Mouse (Mus musculus): Measurements from ENCODE around the gene Efcab7. TPM values are rescaled to one million over a fixed set of nuclear protein-coding genes. Genes with fewer than 3 reads are reported as not detected.

Gene Efcab7
- polyA plus RNA-seq, 2 experiments: 18.0 to 20.8 TPM

GRCm38 (mm10) chr4:99929149-99929612 is 100.2 kb downstream of the Efcab7 start, which contains the start of gene Pgm1:
Gene Pgm1, plus strand, starts transcription at chr4:99929414.
- no peaks in the 10 kb centered on the region for H3K36me3 ChIP-seq (ENCODE audit: control insufficient read depth, insufficient read depth, low read length)
- 0 out of 2 replicates have a peak, but pooled peaks have one; percentile 8 for TF ChIP-seq POLR2A (IDR thresholded peaks at IDR 0.05; ENCODE audit: borderline replicate concordance, extremely low read depth, insufficient read depth, insufficient read length)
- peak; percentile 70 for DNase-seq (ENCODE audit: low spot score)
- H3K9ac ChIP-seq (ENCODE audit: low read depth, low read length, severe bottlenecking): peak within 1 kb of the TSS; percentile 64
- peaks cover 14% of the 10 kb centered on the region for H3K4me1 ChIP-seq (ENCODE audit: control insufficient read depth, insufficient read depth, low read length)
- H3K9me3 ChIP-seq (ENCODE audit: control insufficient read depth, low read length): no peaks in the 10 kb centered on the region
- peak within 1 kb of the TSS; percentile 76 for H3K27ac ChIP-seq (replicated peaks; ENCODE audit: low read depth, low read length)
- WGBS: 4% methylated on average over 23 of the region's 23 CpGs
- H3K4me3 ChIP-seq (replicated peaks; ENCODE audit: low read length): peak within 1 kb of the TSS; percentile 67
- H3K27me3 ChIP-seq (ENCODE audit: control insufficient read depth, insufficient read depth, low read length): no peaks in the 10 kb centered on the region
- H3K4me2 ChIP-seq (replicated peaks; ENCODE audit: low read depth, low read length, severe bottlenecking): peak within 1 kb of the TSS; percentile 89
- ATAC-seq (ENCODE audit: low FRiP score, low read depth): peak; percentile 73

DNA sequence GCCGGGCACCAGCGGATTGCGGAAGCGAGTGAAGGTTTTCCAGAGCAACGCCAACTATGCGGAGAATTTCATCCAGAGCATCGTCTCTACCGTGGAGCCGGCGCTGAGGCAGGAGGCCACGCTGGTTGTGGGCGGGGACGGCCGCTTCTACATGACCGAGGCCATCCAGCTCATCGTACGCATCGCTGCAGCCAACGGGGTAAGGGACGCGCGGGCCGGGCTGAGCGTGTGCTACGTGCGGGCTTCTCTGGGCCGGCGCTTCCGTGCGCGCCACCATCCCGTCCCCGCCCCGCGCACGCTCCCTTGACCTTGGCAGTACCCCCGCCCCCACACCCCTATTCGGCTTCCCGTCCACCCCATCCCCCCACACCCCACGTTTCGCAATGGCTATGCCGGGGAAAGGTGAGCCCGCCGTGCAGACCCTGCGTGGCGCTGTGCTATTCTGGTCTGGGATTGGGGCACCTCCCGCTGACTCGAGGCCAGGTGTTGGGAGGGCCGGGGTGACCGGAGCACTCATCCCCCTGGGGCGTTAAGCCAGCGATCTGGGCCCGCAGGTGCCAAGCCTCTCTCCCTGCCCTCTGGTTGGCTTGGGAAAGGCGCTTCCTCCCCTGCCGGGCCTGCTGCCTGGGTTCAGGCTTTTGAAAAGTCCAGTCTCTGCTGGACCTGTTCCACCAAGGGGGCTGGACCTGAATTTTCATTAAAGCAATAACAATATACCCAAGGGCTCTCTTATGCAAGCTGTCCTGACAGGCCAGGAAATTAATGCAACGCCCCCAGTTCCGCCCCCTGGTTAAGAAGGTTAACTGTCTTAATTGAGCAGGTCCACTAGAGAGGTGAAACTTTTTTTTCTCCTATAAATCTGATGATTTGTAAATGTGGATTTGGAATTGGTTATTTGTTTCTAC is 100.9 kb downstream of the Efcab7 start, which contains the start of gene Itgb3bp:
Itgb3bp (minus strand) TSS at position 201 of the 905 bp plus-strand sequence.
- DNase-seq (ENCODE audit: low spot score) (peak; percentile 81), ATAC-seq (ENCODE audit: low FRiP score, low read depth) (peak; percentile 90)
- peak within 1 kb of the TSS; percentile 89 for H3K4me2 ChIP-seq (replicated peaks; ENCODE audit: low read depth, low read length, severe bottlenecking)
- no peaks in the 10 kb centered on the region for H3K36me3 ChIP-seq (ENCODE audit: control insufficient read depth, insufficient read depth, low read length)
- WGBS: 1% methylated on average over 46 of the region's 57 CpGs
- peak within 1 kb of the TSS; percentile 64 for H3K9ac ChIP-seq (ENCODE audit: low read depth, low read length, severe bottlenecking)
- H3K27me3 ChIP-seq (ENCODE audit: control insufficient read depth, insufficient read depth, low read length): no peaks in the 10 kb centered on the region
- no peaks in the 10 kb centered on the region for H3K9me3 ChIP-seq (ENCODE audit: control insufficient read depth, low read length)
- H3K27ac ChIP-seq (replicated peaks; ENCODE audit: low read depth, low read length): peak within 1 kb of the TSS; percentile 76
- H3K4me3 ChIP-seq (replicated peaks; ENCODE audit: low read length): peak within 1 kb of the TSS; percentile 67
- TF ChIP-seq POLR2A (IDR thresholded peaks at IDR 0.05; ENCODE audit: borderline replicate concordance, extremely low read depth, insufficient read depth, insufficient read length): no peak
- H3K4me1 ChIP-seq (ENCODE audit: control insufficient read depth, insufficient read depth, low read length): peaks cover 14% of the 10 kb centered on the region

DNA sequence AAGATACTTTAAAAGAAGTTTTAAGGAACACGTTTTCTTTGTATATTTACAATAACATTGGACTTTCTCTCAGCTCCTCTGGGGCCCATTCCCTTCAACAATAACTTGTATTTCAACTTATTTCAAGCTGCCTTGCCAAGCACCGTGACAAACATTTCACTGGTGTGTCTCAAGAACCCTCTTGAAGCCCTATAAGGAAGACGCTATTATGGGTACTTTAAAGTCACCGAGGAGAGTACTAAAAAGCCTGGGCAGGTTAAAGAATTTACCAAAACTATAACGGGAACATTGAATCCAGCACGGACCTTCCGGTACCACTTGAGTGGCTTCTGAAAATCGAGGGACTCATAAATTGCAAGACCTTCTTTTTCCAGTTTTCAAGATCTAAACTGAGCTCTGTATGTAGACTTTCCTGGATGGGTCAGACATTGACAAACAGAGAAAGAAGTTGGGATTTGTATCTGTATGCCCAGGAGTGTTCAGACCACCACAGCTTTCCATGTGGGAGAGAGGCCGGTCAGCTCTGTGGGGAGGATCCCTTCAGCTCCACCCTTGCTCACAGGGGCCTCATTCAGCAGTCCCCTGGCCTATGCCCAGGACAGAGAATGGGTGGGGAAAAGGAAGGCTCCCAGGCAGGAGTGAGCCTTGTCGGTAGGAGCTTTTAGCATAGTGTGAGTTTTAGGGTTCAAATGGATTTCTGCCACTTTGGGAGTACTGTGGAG is 101.7 kb downstream of the Efcab7 start:
- ATAC-seq (ENCODE audit: low FRiP score, low read depth): no peak
- Histone ChIP-seq H3K9me3 (ENCODE audit: control insufficient read depth, low read length) (no peaks in the 10 kb centered on the region), H3K4me2 (replicated peaks; ENCODE audit: low read depth, low read length, severe bottlenecking) (peak overlapping the region; percentile 89), H3K9ac (ENCODE audit: low read depth, low read length, severe bottlenecking) (no peak overlapping the region), H3K4me3 (replicated peaks; ENCODE audit: low read length) (peak overlapping the region; percentile 67), H3K4me1 (ENCODE audit: control insufficient read depth, insufficient read depth, low read length) (peaks cover 14% of the 10 kb centered on the region), H3K36me3 (ENCODE audit: control insufficient read depth, insufficient read depth, low read length) (no peaks in the 10 kb centered on the region), H3K27me3 (ENCODE audit: control insufficient read depth, insufficient read depth, low read length) (no peaks in the 10 kb centered on the region), H3K27ac (replicated peaks; ENCODE audit: low read depth, low read length) (no peak overlapping the region)
- TF ChIP-seq POLR2A (IDR thresholded peaks at IDR 0.05; ENCODE audit: borderline replicate concordance, extremely low read depth, insufficient read depth, insufficient read length): no peak
- no peak for DNase-seq (ENCODE audit: low spot score)
- 35% methylated on average over 10 of the region's 10 CpGs for WGBS

GRCm38 (mm10) chr4:99931240-99931580 is 102.2 kb downstream of the Efcab7 start:
- Histone ChIP-seq H3K27me3 (ENCODE audit: control insufficient read depth, insufficient read depth, low read length) (no peaks in the 10 kb centered on the region), H3K4me2 (replicated peaks; ENCODE audit: low read depth, low read length, severe bottlenecking) (peak overlapping the region; percentile 89; the same call in 1 of the 2 replicates), H3K4me3 (replicated peaks; ENCODE audit: low read length) (no peak overlapping the region), H3K27ac (replicated peaks; ENCODE audit: low read depth, low read length) (no peak overlapping the region), H3K4me1 (ENCODE audit: control insufficient read depth, insufficient read depth, low read length) (peaks cover 14% of the 10 kb centered on the region), H3K9me3 (ENCODE audit: control insufficient read depth, low read length) (no peaks in the 10 kb centered on the region), H3K9ac (ENCODE audit: low read depth, low read length, severe bottlenecking) (no peak overlapping the region), H3K36me3 (ENCODE audit: control insufficient read depth, insufficient read depth, low read length) (no peaks in the 10 kb centered on the region)
- TF ChIP-seq POLR2A (IDR thresholded peaks at IDR 0.05; ENCODE audit: borderline replicate concordance, extremely low read depth, insufficient read depth, insufficient read length): no peak
- DNase-seq (ENCODE audit: low spot score): no peak
- no peak for ATAC-seq (ENCODE audit: low FRiP score, low read depth)
- WGBS: 75% methylated on average over 11 of the region's 11 CpGs

- TF ChIP-seq POLR2A (IDR thresholded peaks at IDR 0.05; ENCODE audit: borderline replicate concordance, extremely low read depth, insufficient read depth, insufficient read length): no peak
- no peak overlapping the region for H3K4me2 ChIP-seq (replicated peaks; ENCODE audit: low read depth, low read length, severe bottlenecking)
- no peak overlapping the region for H3K9ac ChIP-seq (ENCODE audit: low read depth, low read length, severe bottlenecking)
Observed at GRCm38 (mm10) chr4:99931807-99932206, 102.8 kb downstream of the Efcab7 start.

More at GRCm38 (mm10) chr4:99931807-99932206, 102.8 kb downstream of the Efcab7 start:
- Histone ChIP-seq H3K9me3 (ENCODE audit: control insufficient read depth, low read length) (no peaks in the 10 kb centered on the region), H3K27me3 (ENCODE audit: control insufficient read depth, insufficient read depth, low read length) (no peaks in the 10 kb centered on the region), H3K27ac (replicated peaks; ENCODE audit: low read depth, low read length) (no peak overlapping the region), H3K4me3 (replicated peaks; ENCODE audit: low read length) (no peak overlapping the region), H3K36me3 (ENCODE audit: control insufficient read depth, insufficient read depth, low read length) (no peaks in the 10 kb centered on the region), H3K4me1 (ENCODE audit: control insufficient read depth, insufficient read depth, low read length) (peaks cover 14% of the 10 kb centered on the region)
- ATAC-seq (ENCODE audit: low FRiP score, low read depth) (no peak), DNase-seq (ENCODE audit: low spot score) (no peak)
- WGBS: 86% methylated on average over 4 of the region's 4 CpGs

All from limb, embryonic 14.5 days (tissue).